ENCODE assay signal across 8 mouse cellular contexts in the genomic region with DNA sequence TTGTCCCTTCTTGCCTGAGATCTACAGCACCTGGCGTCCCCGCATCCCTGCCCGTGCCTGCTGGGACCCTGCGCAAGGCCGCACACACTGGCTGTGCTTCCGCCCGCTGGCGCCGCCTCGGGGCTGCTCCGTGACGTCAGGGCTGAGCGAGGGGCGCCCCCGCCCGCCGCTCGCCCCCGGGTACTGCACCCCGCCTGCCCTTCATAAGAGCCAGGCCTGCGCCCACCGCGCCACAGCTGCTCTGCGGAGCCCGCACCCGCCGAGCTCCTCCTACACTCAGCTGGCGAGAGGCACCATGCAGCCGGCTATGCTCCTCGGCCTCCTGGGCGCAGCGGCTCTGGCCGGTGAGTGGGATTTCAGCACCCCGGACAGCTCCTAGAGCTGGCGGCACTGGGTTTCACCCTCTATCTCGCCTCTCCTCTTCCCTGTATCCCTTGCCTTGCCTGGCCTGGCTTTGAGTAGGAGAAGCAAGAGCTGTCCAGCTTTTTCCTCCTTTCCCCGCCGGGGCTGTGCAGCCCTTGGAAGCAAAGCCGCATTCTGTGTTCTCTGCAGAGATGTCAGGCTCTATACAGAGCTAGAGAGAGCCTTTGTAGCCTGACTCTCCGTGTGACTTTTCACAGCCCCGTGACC. TPM values are rescaled to one million over a fixed set of nuclear protein-coding genes. Genes with fewer than 3 reads are reported as not detected.
DNase-seq lines count a peak whose midpoint lies in the region; ATAC-seq and TF ChIP-seq lines count a peak whose summit lies in the region.

No protein-coding gene starts in this region.

- DNase-seq in 3134 (ENCODE audit: extremely low read depth, insufficient read length, low spot score) = peak; percentile 38
- peak; percentile 95 to 96 for DNase-seq in adrenal gland, postnatal 36 days
- peak; percentile 97 for DNase-seq in kidney, postnatal 0 days (ENCODE audit: low spot score)
- peak; percentile 16 for DNase-seq in liver, adult 2 months (ENCODE audit: extremely low read depth, low read depth, low spot score)
- peak; percentile 22 to 49 for DNase-seq in natural killer cell, adult 2 months (ENCODE audit: low spot score in 2 of 2)

- no peak for TF ChIP-seq POLR2A in liver, adult 2 months (IDR thresholded peaks at IDR 0.05; ENCODE audit: extremely low read depth, insufficient read depth, low read length)

- ATAC-seq in embryonic facial prominence, embryonic 15.5 days (ENCODE audit: insufficient number of reproducible peaks, low FRiP score, low TSS enrichment, low read depth) = peak; percentile 92
- ATAC-seq in heart, embryonic 12.5 days (ENCODE audit: insufficient number of reproducible peaks, low FRiP score) = peak; percentile 92
- peak; percentile 97 for ATAC-seq in kidney, postnatal 0 days (replicated peaks; ENCODE audit: low FRiP score, low read depth)
- peak; percentile 96 for ATAC-seq in stomach, embryonic 16.5 days (ENCODE audit: insufficient read depth, low FRiP score)

- H3K4me1 ChIP-seq in embryonic facial prominence, embryonic 15.5 days = peaks cover 4% of the 10 kb centered on the region
- peaks cover 4% of the 10 kb centered on the region; the same call in 1 of the 2 replicates for H3K4me1 ChIP-seq in heart, embryonic 12.5 days (replicated peaks)
- no peaks in the 10 kb centered on the region for H3K4me1 ChIP-seq in kidney, postnatal 0 days (replicated peaks; ENCODE audit: insufficient read depth, low read length)
- H3K4me1 ChIP-seq in liver, adult 2 months (ENCODE audit: control insufficient read depth, insufficient read depth, low read length) = no peaks in the 10 kb centered on the region
- peaks cover 3% of the 10 kb centered on the region; the same call in 1 of the 2 replicates for H3K4me1 ChIP-seq in stomach, embryonic 16.5 days (ENCODE audit: control insufficient read depth, insufficient read depth, low read length)

- no peak overlapping the region for H3K27ac ChIP-seq in embryonic facial prominence, embryonic 15.5 days (replicated peaks)
- H3K27ac ChIP-seq in heart, embryonic 12.5 days (ENCODE audit: poor library complexity, severe bottlenecking) = no peak overlapping the region
- H3K27ac ChIP-seq in kidney, postnatal 0 days = no peak overlapping the region
- no peak overlapping the region for H3K27ac ChIP-seq in liver, adult 2 months (replicated peaks; ENCODE audit: insufficient read depth, low read depth, low read length)
- H3K27ac ChIP-seq in stomach, embryonic 16.5 days (ENCODE audit: low read length) = no peak overlapping the region

- 1% methylated on average over 41 of the region's 41 CpGs for WGBS in embryonic facial prominence, embryonic 15.5 days
- WGBS in heart, embryonic 12.5 days = under 1% methylated on average over 41 of the region's 41 CpGs
- under 1% methylated on average over 36 of the region's 41 CpGs for WGBS in kidney, postnatal 0 days
- WGBS in liver, adult 2 months = 2% methylated on average over 41 of the region's 41 CpGs
- 1% methylated on average over 41 of the region's 41 CpGs for WGBS in stomach, embryonic 16.5 days

- H3K79me2 ChIP-seq in liver, adult 2 months (ENCODE audit: control insufficient read depth, insufficient read depth, low read length) = no peaks in the 10 kb centered on the region

- peak overlapping the region; percentile 82 for H3K4me2 ChIP-seq in embryonic facial prominence, embryonic 15.5 days (replicated peaks)
- H3K4me2 ChIP-seq in heart, embryonic 12.5 days = peak overlapping the region; percentile 78
- H3K4me2 ChIP-seq in kidney, postnatal 0 days (ENCODE audit: low read length) = peak overlapping the region; percentile 61
- H3K4me2 ChIP-seq in stomach, embryonic 16.5 days (ENCODE audit: low read depth, low read length) = peak overlapping the region; percentile 70

- TF ChIP-seq CTCF in kidney, postnatal 0 days (IDR thresholded peaks at IDR 0.05; ENCODE audit: low read depth) = no peak
- TF ChIP-seq CTCF in liver, adult 2 months (IDR thresholded peaks at IDR 0.05; ENCODE audit: low read depth, low read length) = no peak

- peak overlapping the region; percentile 40 for H3K4me3 ChIP-seq in embryonic facial prominence, embryonic 15.5 days (replicated peaks)
- H3K4me3 ChIP-seq in heart, embryonic 12.5 days = peak overlapping the region; percentile 50
- H3K4me3 ChIP-seq in kidney, postnatal 0 days (replicated peaks; ENCODE audit: low read depth, low read length) = peak overlapping the region; percentile 24
- no peak overlapping the region for H3K4me3 ChIP-seq in liver, adult 2 months (ENCODE audit: insufficient read depth, low read depth, low read length)
- peak overlapping the region; percentile 42 for H3K4me3 ChIP-seq in stomach, embryonic 16.5 days (replicated peaks; ENCODE audit: low read length)

- peaks cover 6% of the 10 kb centered on the region; the same call in 1 of the 2 replicates for H3K27me3 ChIP-seq in embryonic facial prominence, embryonic 15.5 days
- H3K27me3 ChIP-seq in heart, embryonic 12.5 days (replicated peaks) = peaks cover 18% of the 10 kb centered on the region
- no peaks in the 10 kb centered on the region for H3K27me3 ChIP-seq in kidney, postnatal 0 days (ENCODE audit: insufficient read depth, low read length)
- H3K27me3 ChIP-seq in liver, adult 2 months (ENCODE audit: control insufficient read depth, insufficient read depth, low read length) = peaks cover 4% of the 10 kb centered on the region
- H3K27me3 ChIP-seq in stomach, embryonic 16.5 days (ENCODE audit: control insufficient read depth, insufficient read depth, low read length) = 0 out of 2 replicates have a peak, but pooled peaks cover 5% of the 10 kb centered on the region

- no peaks in the 10 kb centered on the region for H3K36me3 ChIP-seq in embryonic facial prominence, embryonic 15.5 days
- no peaks in the 10 kb centered on the region for H3K36me3 ChIP-seq in heart, embryonic 12.5 days
- no peaks in the 10 kb centered on the region for H3K36me3 ChIP-seq in kidney, postnatal 0 days (ENCODE audit: insufficient read depth, low read length)
- no peaks in the 10 kb centered on the region for H3K36me3 ChIP-seq in liver, adult 2 months (ENCODE audit: control insufficient read depth, insufficient read depth, low read length)
- no peaks in the 10 kb centered on the region for H3K36me3 ChIP-seq in stomach, embryonic 16.5 days (ENCODE audit: control insufficient read depth, insufficient read depth, low read length)

- no peak overlapping the region for H3K9ac ChIP-seq in embryonic facial prominence, embryonic 15.5 days
- H3K9ac ChIP-seq in heart, embryonic 12.5 days = no peak overlapping the region
- no peak overlapping the region for H3K9ac ChIP-seq in kidney, postnatal 0 days (ENCODE audit: low read depth, low read length)
- no peak overlapping the region for H3K9ac ChIP-seq in liver, adult 2 months (ENCODE audit: low read depth, low read length)
- H3K9ac ChIP-seq in stomach, embryonic 16.5 days (ENCODE audit: low read length) = no peak overlapping the region

- no peaks in the 10 kb centered on the region for H3K9me3 ChIP-seq in embryonic facial prominence, embryonic 15.5 days (replicated peaks)
- H3K9me3 ChIP-seq in heart, embryonic 12.5 days (replicated peaks) = no peaks in the 10 kb centered on the region
- no peaks in the 10 kb centered on the region for H3K9me3 ChIP-seq in kidney, postnatal 0 days (replicated peaks; ENCODE audit: low read length)
- no peaks in the 10 kb centered on the region for H3K9me3 ChIP-seq in stomach, embryonic 16.5 days (replicated peaks; ENCODE audit: control insufficient read depth, low read length)

RNA-seq across cellular contexts. Expression of a gene that starts 0.5 kb away (rescaled TPM):
- total RNA-seq in adrenal gland, postnatal 36 days (2021) = 1,000 to 10,000 TPM; 1,300 to 1,603 TPM
- 1.8 and 1.9 TPM in 2 replicates for polyA plus RNA-seq in embryonic facial prominence, embryonic 15.5 days (2015; fragmentation: Nextera tagmentation; extraction: Ambion mirVana)
- polyA plus RNA-seq in heart, embryonic 12.5 days (2016; fragmentation: Nextera tagmentation; extraction: Ambion mirVana) = 0.10 and 0.11 TPM in 2 replicates
- polyA plus RNA-seq in kidney, postnatal 0 days (2015; fragmentation: Nextera tagmentation; extraction: Ambion mirVana) = 0.17 and 0.49 TPM in 2 replicates
- total RNA-seq in liver, adult 2 months (2014; rRNA removed) = 1.6 TPM in 1 of 2 replicates, not detected in the other
- polyA plus RNA-seq in liver, adult 2 months (2012; rRNA removed) = 0.02 TPM in 1 of 2 replicates, not detected in the other
- 17.6 and 18.3 TPM in 2 replicates for polyA plus RNA-seq in stomach, embryonic 16.5 days (2015; fragmentation: Nextera tagmentation; extraction: Ambion mirVana)

RNA-seq across cellular contexts. Expression of a gene that starts 34.3 kb away (rescaled TPM):
- 10 to 100 TPM; 19.1 to 26.0 TPM for total RNA-seq in adrenal gland, postnatal 36 days (2021)
- 25.0 and 28.2 TPM in 2 replicates for polyA plus RNA-seq in embryonic facial prominence, embryonic 15.5 days (2015; fragmentation: Nextera tagmentation; extraction: Ambion mirVana)
- polyA plus RNA-seq in heart, embryonic 12.5 days (2016; fragmentation: Nextera tagmentation; extraction: Ambion mirVana) = 21.7 and 24.0 TPM in 2 replicates
- polyA plus RNA-seq in kidney, postnatal 0 days (2015; fragmentation: Nextera tagmentation; extraction: Ambion mirVana) = 43.0 and 44.2 TPM in 2 replicates
- 9.0 and 9.6 TPM in 2 replicates for total RNA-seq in liver, adult 2 months (2014; rRNA removed)
- polyA plus RNA-seq in liver, adult 2 months (2012; rRNA removed) = 2.0 TPM in 2 replicates
- 19.6 and 22.9 TPM in 2 replicates for polyA plus RNA-seq in stomach, embryonic 16.5 days (2015; fragmentation: Nextera tagmentation; extraction: Ambion mirVana)

RNA-seq across cellular contexts. Expression of a gene that starts 34.4 kb away (rescaled TPM):
- 1 to 10 TPM; 3.4 to 4.7 TPM for total RNA-seq in adrenal gland, postnatal 36 days (2021)
- polyA plus RNA-seq in embryonic facial prominence, embryonic 15.5 days (2015; fragmentation: Nextera tagmentation; extraction: Ambion mirVana) = 10.8 and 11.5 TPM in 2 replicates
- polyA plus RNA-seq in heart, embryonic 12.5 days (2016; fragmentation: Nextera tagmentation; extraction: Ambion mirVana) = 13.2 and 14.0 TPM in 2 replicates
- 7.1 TPM in 2 replicates for polyA plus RNA-seq in kidney, postnatal 0 days (2015; fragmentation: Nextera tagmentation; extraction: Ambion mirVana)
- total RNA-seq in liver, adult 2 months (2014; rRNA removed) = 1.7 and 1.8 TPM in 2 replicates
- 0.54 and 0.66 TPM in 2 replicates for polyA plus RNA-seq in liver, adult 2 months (2012; rRNA removed)
- polyA plus RNA-seq in stomach, embryonic 16.5 days (2015; fragmentation: Nextera tagmentation; extraction: Ambion mirVana) = 10.7 and 10.8 TPM in 2 replicates

Comparison
In these comparisons a context has a peak if more than half of its experiments do, and no peak if none do; other contexts are left out.
1. DNase-seq: peak in every context shown above with its lines; median percentile 97 in kidney, postnatal 0 days; 96 in adrenal gland, postnatal 36 days; 38 in 3134; 36 in natural killer cell, adult 2 months; 16 in liver, adult 2 months.